Mouse (Mus musculus) forebrain, embryonic 10.5 days (tissue): Measurements from ENCODE around the gene Sobp. TPM values are rescaled to one million over a fixed set of nuclear protein-coding genes. Genes with fewer than 3 reads are reported as not detected.

ENCODE experiments used
- DNase-seq: peaks from one replicate; pipeline ENCODE4 v3.0.0-alpha.2; 2017; ENCODE audit warnings: low spot score; ENCODE audit errors: extremely low spot score
- H3K27ac ChIP-seq: fragments of 300-500 bp; sonication (generic); 2 replicates; pipeline ENCODE4 v1.5.1; 2016; ENCODE audit warnings: mild to moderate bottlenecking
- H3K27me3 ChIP-seq: fragments of 300-500 bp; sonication (generic); 2 replicates; pipeline ENCODE4 v1.6.1; 2016; ENCODE audit warnings: mild to moderate bottlenecking; ENCODE audit not compliant: poor library complexity, severe bottlenecking
- H3K36me3 ChIP-seq: fragments of 300-500 bp; sonication (generic); replicated peaks from 2 replicates; pipeline ENCODE4 v1.6.1; 2016; ENCODE audit warnings: mild to moderate bottlenecking, moderate library complexity
- H3K4me1 ChIP-seq: fragments of 300-500 bp; sonication (generic); 2 replicates; pipeline ENCODE4 v1.6.1; 2016
- H3K4me3 ChIP-seq: fragments of 300-500 bp; sonication (generic); 2 replicates; pipeline ENCODE4 v1.5.1; 2016; ENCODE audit warnings: mild to moderate bottlenecking, moderate library complexity
- H3K9me3 ChIP-seq: fragments of 300-500 bp; sonication (generic); 2 replicates; pipeline ENCODE4 v1.6.1; 2016; ENCODE audit warnings: mild to moderate bottlenecking, moderate library complexity
- WGBS: fragments of 180-500 bp; shearing (Covaris S2); methylation state at CpG from one replicate; pipeline ENCODE4 v1.1.7; 2016; 5-methylcytosine and 5-hydroxymethylcytosine counted together
- polyA plus RNA-seq: library from polyadenylated mRNA; unstranded; fragments of >200 nt; fragmentation: Nextera tagmentation; extraction: Ambion mirVana; gene quantifications from 2 replicates; pipeline ENCODE4 v1.2.1, GENCODE M21; 2016

The Sobp gene
- polyA plus RNA-seq, 1 experiment from 2014 or later, result 1.8 TPM

- H3K4me1 ChIP-seq, result peaks cover 23% of the 10 kb centered on the region
- H3K27me3 ChIP-seq, result peaks cover 13% of the 10 kb centered on the region; the same call in 1 of the 2 replicates
- 75% methylated on average over 11 of the region's 11 CpGs for WGBS
- no peaks in the 10 kb centered on the region for H3K9me3 ChIP-seq
- H3K4me3 ChIP-seq, result no peak overlapping the region
- no peak for DNase-seq
- H3K27ac ChIP-seq, result no peak overlapping the region
- H3K36me3 ChIP-seq, result peaks cover 7% of the 10 kb centered on the region
Measured at GRCm38 (mm10) chr10:43008116-43008515, 166.2 kb downstream of the Sobp start.

GRCm38 (mm10) chr10:43006534-43006933 is 167.8 kb downstream of the Sobp start:
- H3K9me3 ChIP-seq, result no peaks in the 10 kb centered on the region
- peaks cover 35% of the 10 kb centered on the region for H3K4me1 ChIP-seq
- H3K27me3 ChIP-seq, result peaks cover 19% of the 10 kb centered on the region; the same call in 1 of the 2 replicates
- H3K27ac ChIP-seq, result no peak overlapping the region
- WGBS, result 89% methylated on average over 4 of the region's 4 CpGs
- no peak overlapping the region for H3K4me3 ChIP-seq
- H3K36me3 ChIP-seq, result peaks cover 7% of the 10 kb centered on the region
- no peak for DNase-seq

GRCm38 (mm10) chr10:43005677-43006076 is 168.7 kb downstream of the Sobp start:
- peaks cover 39% of the 10 kb centered on the region for H3K4me1 ChIP-seq
- DNase-seq, result no peak
- no peak overlapping the region for H3K27ac ChIP-seq
- H3K4me3 ChIP-seq, result no peak overlapping the region
- peaks cover 7% of the 10 kb centered on the region for H3K36me3 ChIP-seq
- H3K27me3 ChIP-seq, result peaks cover 26% of the 10 kb centered on the region; the same call in 1 of the 2 replicates
- no peaks in the 10 kb centered on the region for H3K9me3 ChIP-seq
- WGBS, result 80% methylated on average over 7 of the region's 7 CpGs

GRCm38 (mm10) chr10:43005031-43005430 is 169.3 kb downstream of the Sobp start:
- no peaks in the 10 kb centered on the region for H3K9me3 ChIP-seq
- WGBS, result 87% methylated on average over 4 of the region's 4 CpGs
- no peak for DNase-seq
- peaks cover 7% of the 10 kb centered on the region for H3K36me3 ChIP-seq
- H3K4me1 ChIP-seq, result peaks cover 39% of the 10 kb centered on the region
- H3K27ac ChIP-seq, result no peak overlapping the region
- H3K27me3 ChIP-seq, result peaks cover 26% of the 10 kb centered on the region; the same call in 1 of the 2 replicates
- no peak overlapping the region for H3K4me3 ChIP-seq

- no peak overlapping the region for H3K4me3 ChIP-seq
- H3K27me3 ChIP-seq, result peaks cover 26% of the 10 kb centered on the region; the same call in 1 of the 2 replicates
- peaks cover 7% of the 10 kb centered on the region for H3K36me3 ChIP-seq
- no peaks in the 10 kb centered on the region for H3K9me3 ChIP-seq
- H3K4me1 ChIP-seq, result peaks cover 39% of the 10 kb centered on the region
- no peak for DNase-seq
- 0 out of 2 replicates have a peak overlapping the region, but pooled peaks have one; percentile 13 for H3K27ac ChIP-seq
- WGBS, result 89% methylated on average over 16 of the region's 16 CpGs
Measured at GRCm38 (mm10) chr10:43004174-43004734, 170.1 kb downstream of the Sobp start.

- Histone ChIP-seq H3K4me1 (peaks cover 39% of the 10 kb centered on the region), H3K27ac (no peak overlapping the region), H3K27me3 (peaks cover 26% of the 10 kb centered on the region; the same call in 1 of the 2 replicates), H3K4me3 (no peak overlapping the region), H3K36me3 (peaks cover 7% of the 10 kb centered on the region), H3K9me3 (no peaks in the 10 kb centered on the region)
- no peak for DNase-seq
- 44% methylated on average over 5 of the region's 5 CpGs for WGBS
Measured at GRCm38 (mm10) chr10:43003466-43003757, 170.9 kb downstream of the Sobp start.

- Histone ChIP-seq H3K36me3 (peaks cover 7% of the 10 kb centered on the region), H3K27ac (peak overlapping the region; percentile 74; the same call in 1 of the 2 replicates), H3K9me3 (no peaks in the 10 kb centered on the region), H3K4me1 (peaks cover 39% of the 10 kb centered on the region), H3K27me3 (peaks cover 26% of the 10 kb centered on the region; the same call in 1 of the 2 replicates), H3K4me3 (peak overlapping the region; percentile 45)
- 10% methylated on average over 25 of the region's 25 CpGs for WGBS
- DNase-seq, result no peak
Measured at GRCm38 (mm10) chr10:43002721-43003465, 171.4 kb downstream of the Sobp start.

GRCm38 (mm10) chr10:43002066-43002678 is 172.2 kb downstream of the Sobp start:
- 9% methylated on average over 13 of the region's 13 CpGs for WGBS
- peak overlapping the region; percentile 74; the same call in 1 of the 2 replicates for H3K27ac ChIP-seq
- H3K4me1 ChIP-seq, result peaks cover 39% of the 10 kb centered on the region
- H3K4me3 ChIP-seq, result peak overlapping the region; percentile 45
- no peak for DNase-seq
- peaks cover 7% of the 10 kb centered on the region for H3K36me3 ChIP-seq
- peaks cover 26% of the 10 kb centered on the region; the same call in 1 of the 2 replicates for H3K27me3 ChIP-seq
- H3K9me3 ChIP-seq, result no peaks in the 10 kb centered on the region

GRCm38 (mm10) chr10:43001433-43001832 is 172.9 kb downstream of the Sobp start:
- 79% methylated on average over 3 of the region's 3 CpGs for WGBS
- Histone ChIP-seq H3K27ac (peak overlapping the region; percentile 74; the same call in 1 of the 2 replicates), H3K4me1 (peaks cover 46% of the 10 kb centered on the region), H3K4me3 (no peak overlapping the region), H3K9me3 (no peaks in the 10 kb centered on the region), H3K36me3 (peaks cover 7% of the 10 kb centered on the region), H3K27me3 (peaks cover 22% of the 10 kb centered on the region)
- DNase-seq, result no peak

- Histone ChIP-seq H3K27me3 (peaks cover 23% of the 10 kb centered on the region), H3K27ac (no peak overlapping the region), H3K36me3 (peaks cover 5% of the 10 kb centered on the region; the same call in 1 of the 2 replicates), H3K4me1 (peaks cover 61% of the 10 kb centered on the region), H3K9me3 (no peaks in the 10 kb centered on the region), H3K4me3 (no peak overlapping the region)
- 90% methylated on average over 10 of the region's 10 CpGs for WGBS
- DNase-seq, result no peak
Measured at GRCm38 (mm10) chr10:42999324-42999723, 175.0 kb downstream of the Sobp start.

- Histone ChIP-seq H3K27me3 (peaks cover 43% of the 10 kb centered on the region), H3K27ac (no peak overlapping the region), H3K36me3 (no peaks in the 10 kb centered on the region), H3K4me1 (peaks cover 55% of the 10 kb centered on the region), H3K4me3 (no peak overlapping the region), H3K9me3 (no peaks in the 10 kb centered on the region)
- 86% methylated on average over 2 of the region's 2 CpGs for WGBS
- DNase-seq, result no peak
Measured at GRCm38 (mm10) chr10:42997278-42997677, 177.1 kb downstream of the Sobp start.

- Histone ChIP-seq H3K9me3 (no peaks in the 10 kb centered on the region), H3K4me1 (peaks cover 47% of the 10 kb centered on the region), H3K27ac (peak overlapping the region; percentile 62; the same call in 1 of the 2 replicates), H3K36me3 (no peaks in the 10 kb centered on the region), H3K27me3 (peaks cover 48% of the 10 kb centered on the region), H3K4me3 (no peak overlapping the region)
- DNase-seq, result peak; percentile 17
- 45% methylated on average over 13 of the region's 13 CpGs for WGBS
Measured at GRCm38 (mm10) chr10:42995484-42995895, 178.8 kb downstream of the Sobp start.
